Mouse (Mus musculus): ENCODE measurements at regions not wholly inside any gene's neighbourhood (a gene's known extent, or its start where the extent isn't known, plus 50 kb on each side); places are given as distances from the start of the nearest gene placed in this dataset.
"Not testable (repeated sequence)": the region's sequence is repeated elsewhere in the genome, so short reads cannot be mapped to it uniquely, and the experiment has no call there.

DNA sequence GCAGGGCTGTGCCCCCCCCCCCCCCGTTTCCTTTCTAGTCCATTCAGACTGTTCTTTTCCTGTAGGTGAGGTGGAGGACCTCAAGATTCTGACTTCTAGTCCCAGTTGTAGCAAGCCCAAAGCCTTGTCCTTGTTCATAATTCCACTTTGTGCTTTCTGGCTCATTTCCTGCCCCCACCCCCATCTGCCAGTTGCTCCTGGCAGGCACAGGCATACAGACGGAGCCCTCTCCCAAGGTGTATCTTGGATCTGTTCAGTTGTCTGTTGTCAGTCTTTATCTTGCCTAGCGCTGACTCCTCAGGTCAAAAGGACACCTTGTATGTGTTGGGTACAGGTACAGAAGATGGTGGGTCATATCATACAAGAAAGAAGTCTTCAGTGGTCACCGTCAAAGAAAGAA is 81.9 kb downstream of the Fam43a start:
- CTCF ChIA-PET, result no interaction called here

- CTCF ChIA-PET, result no interaction called here
Observed at GRCm38 (mm10) chr16:30683986-30684385, 84.5 kb downstream of the Fam43a start.

DNA sequence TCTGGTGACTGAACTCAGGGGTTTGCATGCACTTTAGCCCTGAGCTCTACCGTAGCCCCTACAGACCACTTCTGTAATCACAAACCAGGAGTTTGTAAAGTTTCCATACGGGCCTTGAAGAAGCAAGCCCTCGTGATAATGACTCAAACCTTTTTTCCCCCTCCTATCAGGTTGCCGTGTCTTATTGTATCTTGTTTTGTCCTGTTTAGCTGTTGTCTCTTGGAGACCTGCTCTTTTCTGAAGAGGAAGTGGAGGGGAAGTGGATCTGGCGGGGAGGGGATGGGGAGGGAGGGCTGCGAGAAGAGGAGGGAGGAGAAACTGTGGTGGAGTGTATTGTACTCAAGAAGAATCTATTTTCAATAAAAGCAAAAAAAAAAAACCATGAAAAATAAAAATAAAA is 87.0 kb downstream of the Fam43a start:
- CTCF ChIA-PET, result interaction anchor here (0.5 to 0.7 kb wide), 2 partner anchors 85 to 382 kb away, joined by 3 to 9 read pairs; no protein-coding TSS in a partner anchor

DNA sequence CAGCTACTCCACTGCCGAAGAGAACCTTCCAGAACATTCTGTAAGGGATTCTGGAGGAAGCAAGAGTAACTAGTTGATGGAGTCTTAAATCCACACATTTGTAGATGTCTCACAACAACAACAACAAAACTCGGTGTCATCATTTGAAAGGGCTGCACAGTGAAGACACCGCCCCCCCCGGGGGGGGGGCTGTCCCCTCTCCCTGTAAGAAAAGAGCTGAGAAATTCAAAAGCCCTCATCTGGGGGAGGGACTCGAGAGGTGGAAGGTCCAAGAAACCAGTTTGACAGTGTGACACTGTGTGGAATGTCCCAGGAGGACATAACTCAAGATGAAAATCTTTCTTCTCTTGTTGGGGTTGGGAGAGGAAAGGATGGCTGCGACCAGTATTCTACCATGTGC is 87.7 kb downstream of the Fam43a start:
- CTCF ChIA-PET, result interaction anchor here (0.7 kb wide), 1 partner anchor 86 kb away, joined by 9 read pairs; no protein-coding TSS in a partner anchor

DNA sequence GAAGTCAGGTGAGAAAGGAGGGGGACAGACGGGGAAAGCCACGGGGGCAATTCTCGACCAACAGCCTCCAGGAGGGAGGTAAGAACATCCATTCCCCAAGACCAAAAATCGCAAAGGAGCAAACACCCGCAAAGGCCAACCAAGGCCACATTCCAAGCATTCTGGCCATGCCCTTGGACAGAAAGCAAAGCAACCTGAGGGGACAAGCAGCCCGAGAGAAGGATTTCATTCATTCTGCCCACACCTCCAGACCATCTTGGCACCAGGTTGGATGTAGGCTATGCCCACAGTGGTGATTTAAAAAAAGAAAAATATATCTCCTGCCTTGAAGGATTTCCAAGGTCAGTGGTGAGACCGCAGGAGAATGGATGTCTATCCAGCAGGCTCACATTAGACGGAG is 88.2 kb downstream of the Fam43a start:
- CTCF ChIA-PET, result no interaction called here

DNA sequence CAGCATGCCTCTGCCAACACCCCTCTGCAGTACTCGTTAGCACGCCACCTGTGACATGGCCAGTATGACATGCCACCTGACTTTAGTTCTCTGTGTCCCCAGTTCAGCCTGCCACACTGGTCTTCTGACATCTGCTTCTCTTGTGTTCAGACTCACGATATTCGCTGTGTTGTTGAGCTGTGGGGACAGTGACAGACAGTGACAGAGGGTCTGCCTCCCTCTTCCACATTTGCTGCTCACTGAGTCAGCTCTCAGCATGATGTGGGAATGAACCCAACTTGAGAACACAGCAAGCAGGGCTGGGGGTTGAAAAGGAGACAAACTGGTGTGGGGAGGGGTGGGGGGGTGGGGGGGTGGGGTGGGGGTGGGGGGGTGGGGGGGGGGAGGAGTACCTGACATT is 91.0 kb downstream of the Fam43a start:
- CTCF ChIA-PET, result no interaction called here

- CTCF ChIA-PET, result no interaction called here
Observed at GRCm38 (mm10) chr16:30691964-30692363, 92.4 kb downstream of the Fam43a start.

DNA sequence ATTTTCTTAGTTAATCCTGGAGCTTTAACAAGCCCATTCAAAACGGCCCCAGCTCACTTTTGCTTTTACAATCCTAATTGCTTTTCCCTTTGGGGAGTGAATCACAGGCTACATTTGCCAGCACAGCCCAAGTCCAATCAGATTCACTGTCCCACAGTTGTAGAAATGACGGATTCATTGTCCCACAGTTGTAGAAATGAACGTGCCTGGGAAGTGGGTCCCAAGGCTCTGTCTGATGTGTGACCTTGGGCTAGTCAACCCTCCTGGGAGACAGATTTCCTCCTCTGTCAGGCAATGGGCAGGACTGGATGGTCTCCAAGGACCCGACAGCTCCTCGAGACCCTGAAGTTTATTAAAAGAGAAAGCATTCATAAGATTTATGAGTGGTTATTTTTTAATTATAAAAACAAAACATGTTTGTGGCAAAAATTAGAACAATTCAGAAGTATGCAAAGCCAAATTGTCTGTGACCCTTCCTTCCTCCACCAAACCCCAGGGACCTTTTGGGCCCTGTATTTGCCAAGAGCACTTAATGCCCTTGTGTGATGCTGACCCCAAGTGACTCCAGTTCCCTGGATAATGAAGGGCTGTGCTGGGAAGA is 93.1 kb downstream of the Fam43a start:
- CTCF ChIA-PET, result no interaction called here

DNA sequence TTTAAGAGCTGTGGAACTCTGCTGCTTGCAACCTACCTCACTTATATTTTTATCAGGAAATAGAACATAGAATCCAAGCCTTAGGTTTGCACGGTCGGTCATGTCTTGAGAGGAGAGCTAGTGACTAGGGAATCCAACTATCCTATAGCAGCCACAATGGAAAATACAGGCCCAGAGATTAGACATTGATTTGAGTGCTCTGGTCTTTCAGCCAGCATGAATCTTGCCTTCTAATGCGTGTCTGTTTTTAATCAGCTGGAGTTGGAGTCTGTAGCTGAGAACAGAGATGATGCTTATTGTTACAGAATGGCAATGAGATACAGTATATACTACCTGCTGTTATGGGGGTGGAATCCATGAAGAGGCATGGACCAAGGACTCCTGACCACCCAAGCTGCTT is 93.7 kb downstream of the Fam43a start:
- CTCF ChIA-PET, result no interaction called here

- CTCF ChIA-PET, result no interaction called here
Observed at GRCm38 (mm10) chr16:30693839-30694527, 94.5 kb downstream of the Fam43a start.

- CTCF ChIA-PET, result no interaction called here
Observed at GRCm38 (mm10) chr16:30695691-30696090, 96.2 kb downstream of the Fam43a start.

- CTCF ChIA-PET, result interaction anchor here (0.9 kb wide), 1 partner anchor 271 kb away, joined by 3 read pairs; no protein-coding TSS in a partner anchor
Observed at GRCm38 (mm10) chr16:30697209-30697608, 97.7 kb downstream of the Fam43a start.

DNA sequence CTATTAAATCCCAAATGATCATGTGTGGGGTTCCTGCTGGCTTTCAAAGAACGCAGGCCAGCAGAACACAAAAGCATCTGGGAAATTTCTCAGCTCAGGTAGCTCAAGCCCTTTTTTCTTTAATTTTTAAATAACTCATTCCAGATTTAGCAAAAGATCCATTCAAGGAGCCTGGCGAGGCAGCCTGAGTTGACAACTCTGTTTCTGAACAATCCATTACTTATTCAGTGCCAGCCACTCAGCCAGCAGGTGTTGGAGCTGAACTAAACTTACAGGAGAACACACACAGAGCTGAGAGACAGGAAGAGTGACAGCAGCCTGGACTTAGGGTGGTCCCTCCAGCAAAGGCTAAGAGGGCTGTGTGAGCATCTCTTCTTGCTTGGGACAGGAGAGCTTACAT is 98.3 kb downstream of the Fam43a start:
- CTCF ChIA-PET, result interaction anchor here (0.5 to 0.9 kb wide), 2 partner anchors 9 to 270 kb away, joined by 3 to 11 read pairs; no protein-coding TSS in a partner anchor

DNA sequence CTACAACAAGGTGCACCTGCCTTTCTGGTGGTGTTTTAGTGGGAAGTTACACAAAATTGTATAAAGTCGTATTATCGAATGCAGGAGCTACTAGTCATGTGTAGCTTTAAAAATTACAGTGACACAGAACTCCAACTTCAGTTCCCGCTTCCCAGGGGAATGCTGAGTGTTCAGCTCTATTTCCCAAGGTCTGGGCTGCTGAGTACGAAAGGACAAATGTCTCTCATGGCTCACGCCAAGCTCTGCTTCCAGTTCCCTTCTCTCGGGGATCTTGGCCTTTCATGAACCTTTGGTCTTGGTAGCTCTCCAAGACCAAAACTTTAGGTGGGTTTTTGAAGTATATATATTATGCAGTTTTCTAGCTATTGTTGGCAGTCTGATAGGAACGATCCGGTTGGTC is 104.3 kb downstream of the Fam43a start:
- CTCF ChIA-PET, result no interaction called here

DNA sequence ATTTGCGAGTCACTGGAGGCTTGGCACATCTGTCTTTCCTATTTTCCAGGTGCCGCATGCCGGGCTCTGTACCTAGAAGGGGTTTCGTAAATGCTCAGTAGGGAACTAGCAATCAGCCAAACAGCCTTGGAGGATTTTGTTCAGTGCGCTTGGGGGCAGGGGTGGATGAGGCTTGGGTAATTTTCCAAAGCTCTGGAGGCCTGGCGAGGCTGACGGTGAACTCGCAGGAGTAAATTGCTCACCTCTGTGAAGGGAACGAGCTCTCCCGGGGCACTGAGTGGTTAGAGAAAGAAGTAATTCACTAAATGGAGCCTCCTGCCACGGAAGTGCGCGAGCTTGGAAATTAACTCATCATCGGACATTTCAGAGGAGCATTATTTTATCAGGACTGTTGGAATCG is 110.0 kb downstream of the Fam43a start:
- CTCF ChIA-PET, result no interaction called here

- CTCF ChIA-PET, result no interaction called here
Observed at GRCm38 (mm10) chr16:30709975-30710374, 110.5 kb downstream of the Fam43a start.

DNA sequence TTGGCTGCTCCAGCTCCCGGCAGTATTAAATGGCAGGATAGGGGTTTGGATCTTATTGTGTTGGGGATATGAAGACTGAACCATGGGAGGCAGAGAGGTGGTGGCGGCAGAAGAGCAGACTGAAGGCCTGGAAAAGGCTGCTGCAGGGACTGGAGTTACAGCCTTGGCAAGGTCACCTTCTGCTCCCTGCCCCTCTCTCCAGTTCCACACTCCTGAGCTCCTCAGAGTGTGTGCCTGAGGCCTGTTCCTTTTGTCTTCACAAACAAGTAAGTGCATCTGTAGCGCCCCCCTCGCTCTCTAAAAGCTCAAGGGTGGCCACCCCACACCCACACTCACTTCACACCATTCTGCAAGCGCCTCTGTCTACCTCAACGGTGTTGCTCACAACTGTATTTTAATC is 113.0 kb downstream of the Fam43a start:
- CTCF ChIA-PET, result no interaction called here

DNA sequence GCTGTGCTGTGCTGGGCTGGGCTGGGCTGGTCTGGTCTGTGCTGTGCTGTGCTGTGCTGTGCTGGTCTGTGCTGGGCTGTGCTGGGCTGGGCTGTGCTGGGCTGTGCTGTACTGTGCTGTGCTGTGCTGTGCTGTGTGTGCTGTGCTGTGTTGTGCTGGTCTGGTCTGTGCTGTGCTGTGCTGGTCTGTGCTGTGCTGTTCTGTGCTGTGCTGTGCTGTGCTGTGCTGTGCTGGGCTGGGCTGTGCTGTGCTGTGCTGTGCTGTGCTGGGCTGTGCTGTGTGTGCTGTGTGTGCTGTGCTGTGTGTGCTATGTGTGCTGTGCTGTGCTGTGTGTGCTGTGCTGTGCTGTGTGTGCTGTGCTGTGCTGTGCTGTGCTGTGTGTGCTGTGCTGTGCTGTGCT is 118.1 kb downstream of the Fam43a start:
- CTCF ChIA-PET, result not testable (repeated sequence)

DNA sequence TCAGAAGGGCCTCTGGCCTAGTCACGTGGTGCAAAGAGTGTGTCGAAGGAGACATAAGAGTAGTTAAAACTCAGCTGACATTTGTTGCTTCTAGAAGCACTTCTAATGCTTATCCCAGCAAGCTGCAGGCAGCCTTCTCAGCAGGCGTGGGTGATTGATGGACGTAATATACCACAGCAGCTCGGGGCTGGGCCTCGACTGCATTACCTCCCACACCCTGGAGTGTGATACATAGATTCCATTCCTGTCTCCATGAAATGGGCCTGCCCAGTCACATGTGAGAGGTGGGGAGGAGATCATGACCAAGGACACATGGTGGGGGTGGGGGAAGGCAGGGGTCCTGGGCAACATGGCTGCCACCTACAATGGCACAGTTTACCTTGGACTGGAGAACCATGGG is 121.3 kb downstream of the Fam43a start:
- CTCF ChIA-PET, result no interaction called here

- CTCF ChIA-PET, result no interaction called here
Observed at GRCm38 (mm10) chr16:30721223-30721622, 121.7 kb downstream of the Fam43a start.

DNA sequence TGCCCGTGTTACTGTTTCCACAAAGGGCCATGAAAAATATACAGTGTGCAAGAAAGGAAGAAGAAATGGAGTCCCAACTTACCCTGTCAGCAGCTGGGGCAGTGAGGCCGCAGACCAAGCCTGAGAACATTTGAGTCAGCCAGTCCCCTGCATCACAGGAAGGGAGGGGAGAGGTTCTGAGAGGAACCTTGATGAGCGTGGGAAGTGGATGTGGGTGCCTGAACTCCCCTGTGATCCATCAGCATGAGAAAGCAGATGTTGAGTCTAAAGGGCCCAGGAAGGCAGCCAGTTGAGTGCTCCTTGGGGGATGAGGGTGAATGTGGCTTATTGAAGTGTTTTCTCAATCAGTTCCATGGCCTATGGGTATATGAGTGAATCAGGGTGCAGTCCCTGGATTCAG is 122.8 kb downstream of the Fam43a start:
- CTCF ChIA-PET, result no interaction called here

DNA sequence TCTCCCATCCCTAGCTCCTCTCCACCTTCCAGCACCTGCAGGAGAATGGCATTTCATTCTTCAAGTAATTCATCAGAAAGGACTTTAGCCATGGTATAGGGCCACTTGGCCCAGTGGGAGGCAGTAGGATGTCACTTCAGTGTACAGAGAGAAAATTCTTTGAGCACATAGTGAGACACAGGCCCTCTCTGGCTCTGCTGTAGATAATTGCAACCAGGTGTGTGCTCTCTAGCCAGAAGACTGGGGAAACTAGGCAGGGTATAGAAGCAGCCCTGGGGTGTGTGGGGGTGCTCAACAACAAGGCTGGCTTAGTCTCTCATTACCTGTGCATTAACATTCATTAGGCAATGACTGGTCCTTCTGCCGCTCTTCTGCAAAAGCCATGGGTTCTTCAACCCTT is 125.1 kb downstream of the Fam43a start:
- CTCF ChIA-PET, result interaction anchor here (0.8 kb wide), 1 partner anchor 53 kb away, joined by 3 read pairs; no protein-coding TSS in a partner anchor

GRCm38 (mm10) chr16:30732770-30733415 is 133.4 kb downstream of the Fam43a start:
- CTCF ChIA-PET, result no interaction called here

All from spleen, embryonic (tissue).